Mouse (Mus musculus) liver, postnatal 0 days (tissue): ENCODE data around the gene Cbr1.

Source experiments
- CTCF ChIP-seq: sonication (generic); IDR thresholded peaks from 2 replicates; pipeline ENCODE4 v1.5.1; 2016; ENCODE audit warnings: antibody characterized with exemption, low read depth
- EP300 ChIP-seq: IDR thresholded peaks from 2 replicates; pipeline ENCODE4 v1.6.1; 2016; ENCODE audit warnings: antibody characterized with exemption, low read depth, mild to moderate bottlenecking

DNA sequence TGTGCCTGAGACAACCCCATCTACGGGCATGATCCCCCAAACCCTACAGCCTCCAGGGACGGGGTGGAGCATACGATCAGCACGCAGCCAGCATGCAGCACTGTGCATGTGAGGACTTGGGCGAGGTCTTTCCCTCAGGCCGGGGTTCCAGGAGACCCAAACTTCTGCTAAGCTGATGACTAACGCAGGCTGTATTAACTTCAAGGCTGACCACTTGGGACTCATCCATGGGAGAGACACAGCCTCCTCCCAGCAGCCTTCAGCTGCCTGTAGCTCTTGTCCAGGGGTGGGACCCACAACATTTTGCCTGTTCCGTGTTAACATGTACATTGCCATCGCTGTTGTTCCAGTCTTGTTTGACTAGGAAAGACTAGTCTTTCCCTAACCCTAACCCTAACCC lies 8.1 kb upstream of the Cbr1 start:
- TF ChIP-seq CTCF: no peak
- no peak for TF ChIP-seq EP300
